Mouse (Mus musculus) hindbrain, embryonic 13.5 days (tissue): ENCODE data around the gene Olfr1118. TPM values are rescaled to one million over a fixed set of nuclear protein-coding genes. Genes with fewer than 3 reads are reported as not detected.
"Not testable (repeated sequence)": the region's sequence is repeated elsewhere in the genome, so short reads cannot be mapped to it uniquely, and the experiment has no call there.

Experiments
- ATAC-seq: fragments of 200-750 bp; cut with Nextera tagmentation; 2 replicates; pipeline ENCODE4 v1.8.0; 2017; ENCODE audit warnings: moderate TSS enrichment; ENCODE audit not compliant: low FRiP score
- H3K27ac ChIP-seq: fragments of 300-500 bp; sonication (generic); 2 replicates; pipeline ENCODE4 v1.5.1; 2015; ENCODE audit warnings: inconsistent platforms, mild to moderate bottlenecking, moderate library complexity
- H3K27me3 ChIP-seq: fragments of 300-500 bp; sonication (generic); 2 replicates; pipeline ENCODE4 v1.6.1; 2015; ENCODE audit warnings: mild to moderate bottlenecking, inconsistent platforms
- H3K36me3 ChIP-seq: fragments of 300-500 bp; sonication (generic); 2 replicates; pipeline ENCODE4 v1.6.1; 2015; ENCODE audit warnings: mild to moderate bottlenecking, inconsistent platforms
- H3K4me1 ChIP-seq: fragments of 300-500 bp; sonication (generic); replicated peaks from 2 replicates; pipeline ENCODE4 v1.6.1; 2015; ENCODE audit warnings: inconsistent platforms
- H3K4me2 ChIP-seq: fragments of 300-500 bp; sonication (generic); 2 replicates; pipeline ENCODE4 v1.6.1; 2015; ENCODE audit warnings: inconsistent platforms, mild to moderate bottlenecking, moderate library complexity
- H3K4me3 ChIP-seq: fragments of 300-500 bp; sonication (generic); 2 replicates; pipeline ENCODE4 v1.5.1; 2015; ENCODE audit warnings: mild to moderate bottlenecking, inconsistent platforms
- H3K9ac ChIP-seq: fragments of 300-500 bp; sonication (generic); 2 replicates; pipeline ENCODE4 v1.6.1; 2015; ENCODE audit warnings: mild to moderate bottlenecking, inconsistent platforms
- H3K9me3 ChIP-seq: fragments of 300-500 bp; sonication (generic); 2 replicates; pipeline ENCODE4 v1.6.1; 2016; ENCODE audit warnings: inconsistent platforms
- WGBS: fragments of 180-500 bp; shearing (Covaris S2); methylation state at CpG from one replicate; pipeline ENCODE4 v1.1.7; 2015; 5-methylcytosine and 5-hydroxymethylcytosine counted together
- polyA plus RNA-seq: library from polyadenylated mRNA; unstranded; fragments of >200 nt; fragmentation: Nextera tagmentation; extraction: Ambion mirVana; gene quantifications from 2 replicates; pipeline ENCODE4 v1.2.1, GENCODE M21; 2015

Gene Olfr1118
- polyA plus RNA-seq, result not detected in 2 replicates

- 77% methylated on average over 1 of the region's 1 CpGs for WGBS
- no peak within 1 kb of the TSS for H3K4me3 ChIP-seq
- H3K4me1 ChIP-seq, result no peaks in the 10 kb centered on the region
- no peaks in the 10 kb centered on the region for H3K36me3 ChIP-seq
- no peak for ATAC-seq
- H3K27ac ChIP-seq, result no peak within 1 kb of the TSS
- H3K4me2 ChIP-seq, result no peak within 1 kb of the TSS
- H3K9me3 ChIP-seq, result no peaks in the 10 kb centered on the region
- H3K9ac ChIP-seq, result no peak within 1 kb of the TSS
- no peaks in the 10 kb centered on the region for H3K27me3 ChIP-seq
These were observed at the start of gene Olfr1118 for GRCm38 (mm10) chr2:87307281-87307680. Olfr1118 (plus strand) TSS chr2:87307581.

DNA sequence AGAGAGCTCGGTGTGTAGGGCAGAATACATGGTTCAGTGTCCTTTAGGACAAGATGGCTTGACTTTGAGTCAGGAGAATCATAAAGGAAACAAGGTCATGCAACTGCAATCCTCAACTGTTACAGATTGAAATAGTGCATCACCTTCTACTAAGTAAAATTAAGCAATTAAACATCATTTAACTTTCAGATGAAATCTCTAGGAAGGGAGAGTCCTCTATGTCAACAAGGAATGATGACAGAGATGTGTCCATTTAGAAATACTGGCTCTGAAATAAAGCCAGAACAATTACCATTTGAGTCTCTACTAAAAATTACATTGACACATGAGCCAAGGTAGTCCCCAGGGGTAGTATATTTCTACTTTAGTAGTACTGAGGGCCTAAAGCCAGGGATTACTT lies 40.1 kb upstream of the Olfr1118 start, which contains the start of gene Olfr1116:
Gene Olfr1116, plus strand, starts transcription at position 301 of the 400 bp plus-strand sequence.
- no peaks in the 10 kb centered on the region for H3K9me3 ChIP-seq
- no peaks in the 10 kb centered on the region for H3K36me3 ChIP-seq
- H3K4me3 ChIP-seq, result no peak within 1 kb of the TSS
- H3K27me3 ChIP-seq, result no peaks in the 10 kb centered on the region
- no peaks in the 10 kb centered on the region for H3K4me1 ChIP-seq
- no peak within 1 kb of the TSS for H3K9ac ChIP-seq
- WGBS, result 84% methylated on average over 1 of the region's 1 CpGs
- H3K27ac ChIP-seq, result no peak within 1 kb of the TSS
- no peak for ATAC-seq
- H3K4me2 ChIP-seq, result no peak within 1 kb of the TSS

DNA sequence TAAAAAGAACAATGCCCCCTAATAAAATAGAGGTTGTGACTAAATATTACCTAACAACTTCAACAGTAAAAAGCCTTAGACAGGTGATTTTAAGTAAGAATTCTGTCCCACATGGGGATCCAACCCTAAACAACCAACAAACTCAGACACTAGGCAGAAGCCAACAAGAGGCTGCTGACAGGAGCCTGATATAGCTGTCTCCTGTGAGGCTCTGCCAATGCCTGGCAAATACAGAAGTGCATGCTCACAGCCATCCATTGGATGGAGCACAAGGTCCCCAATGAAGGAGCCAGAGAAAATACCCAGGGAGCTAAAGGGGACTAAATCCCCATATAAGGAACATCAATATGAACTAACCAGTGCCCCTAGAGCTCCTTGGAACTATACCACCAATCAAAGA lies 13.4 kb upstream of the Olfr1118 start:
- H3K9me3 ChIP-seq, result not testable (repeated sequence)

GRCm38 (mm10) chr2:87354515-87354914 lies 47.1 kb downstream of the Olfr1118 start, which contains the start of gene Olfr1120:
Olfr1120 (plus strand) TSS chr2:87354815.
- H3K4me2 ChIP-seq, result no peak within 1 kb of the TSS
- H3K27ac ChIP-seq, result no peak within 1 kb of the TSS
- no peak within 1 kb of the TSS for H3K4me3 ChIP-seq
- no peak for ATAC-seq
- H3K27me3 ChIP-seq, result no peaks in the 10 kb centered on the region
- H3K9ac ChIP-seq, result no peak within 1 kb of the TSS
- 65% methylated on average over 2 of the region's 2 CpGs for whole genome bisulfite sequencing
- no peaks in the 10 kb centered on the region for H3K36me3 ChIP-seq
- no peaks in the 10 kb centered on the region for H3K4me1 ChIP-seq
- H3K9me3 ChIP-seq, result no peaks in the 10 kb centered on the region

More for the DNA sequence above, 13.4 kb upstream of the Olfr1118 start:
- H3K27me3 ChIP-seq, H3K4me3 ChIP-seq, H3K27ac ChIP-seq, ATAC-seq, H3K9ac ChIP-seq, H3K4me1 ChIP-seq, H3K4me2 ChIP-seq, H3K36me3 ChIP-seq: not testable (repeated sequence)

- not testable (repeated sequence) for H3K4me3 ChIP-seq, H3K27me3 ChIP-seq, H3K27ac ChIP-seq, H3K9ac ChIP-seq, ATAC-seq, H3K4me2 ChIP-seq, H3K4me1 ChIP-seq, H3K9me3 ChIP-seq, H3K36me3 ChIP-seq
- 98% methylated on average over 2 of the region's 2 CpGs for WGBS
These were observed 52.7 kb downstream of the Olfr1118 start for GRCm38 (mm10) chr2:87360121-87360520.

Other genes with a start within 250 kb of the Olfr1118 start
- gene Olfr1107, start 231.8 kb upstream of the Olfr1118 start, polyA plus RNA-seq, result not detected in 2 replicates
- not detected in 2 replicates for gene Olfr1109, start 211.6 kb upstream of the Olfr1118 start, polyA plus RNA-seq
- not detected in 2 replicates for gene Olfr259, start 193.0 kb upstream of the Olfr1118 start, polyA plus RNA-seq
- not detected in 2 replicates for gene Olfr1110, start 167.3 kb upstream of the Olfr1118 start, polyA plus RNA-seq
- not detected in 2 replicates for gene Olfr1111, start 155.0 kb upstream of the Olfr1118 start, polyA plus RNA-seq
- gene Olfr1112, start 119.8 kb upstream of the Olfr1118 start, polyA plus RNA-seq, result not detected in 2 replicates
- not detected in 2 replicates for gene Olfr1113, start 98.6 kb upstream of the Olfr1118 start, polyA plus RNA-seq
- gene Olfr1115, start 59.6 kb upstream of the Olfr1118 start, polyA plus RNA-seq, result not detected in 2 replicates
- not detected in 2 replicates for gene Olfr1116, start 40.0 kb upstream of the Olfr1118 start, polyA plus RNA-seq
- gene Olfr1120, start 47.2 kb downstream of the Olfr1118 start, polyA plus RNA-seq, result not detected in 2 replicates
- not detected in 2 replicates for gene Olfr1121, start 62.3 kb downstream of the Olfr1118 start, polyA plus RNA-seq
- not detected in 2 replicates for gene Olfr1122, start 78.3 kb downstream of the Olfr1118 start, polyA plus RNA-seq
- gene Olfr1123, start 109.1 kb downstream of the Olfr1118 start, polyA plus RNA-seq, result not detected in 2 replicates
- gene Olfr1124, start 122.7 kb downstream of the Olfr1118 start, polyA plus RNA-seq, result 0.08 TPM in 1 of 2 replicates, not detected in the other
- not detected in 2 replicates for gene Olfr1126, start 146.4 kb downstream of the Olfr1118 start, polyA plus RNA-seq
- not detected in 2 replicates for gene Pramel7, start 189.5 kb downstream of the Olfr1118 start, polyA plus RNA-seq
- gene Pramel6, start 199.0 kb downstream of the Olfr1118 start, polyA plus RNA-seq, result not detected in 2 replicates
- not detected in 2 replicates for gene Olfr153, start 224.2 kb downstream of the Olfr1118 start, polyA plus RNA-seq
- not detected in 2 replicates for gene Olfr1128, start 238.0 kb downstream of the Olfr1118 start, polyA plus RNA-seq